Mouse (Mus musculus): Measurements from ENCODE around the gene Dytn.

Gene Dytn

GRCm38 (mm10) chr1:63576803-63577202 lies 109.9 kb downstream of the Dytn start:
- no peak for DNase-seq (ENCODE audit: low spot score)

DNA sequence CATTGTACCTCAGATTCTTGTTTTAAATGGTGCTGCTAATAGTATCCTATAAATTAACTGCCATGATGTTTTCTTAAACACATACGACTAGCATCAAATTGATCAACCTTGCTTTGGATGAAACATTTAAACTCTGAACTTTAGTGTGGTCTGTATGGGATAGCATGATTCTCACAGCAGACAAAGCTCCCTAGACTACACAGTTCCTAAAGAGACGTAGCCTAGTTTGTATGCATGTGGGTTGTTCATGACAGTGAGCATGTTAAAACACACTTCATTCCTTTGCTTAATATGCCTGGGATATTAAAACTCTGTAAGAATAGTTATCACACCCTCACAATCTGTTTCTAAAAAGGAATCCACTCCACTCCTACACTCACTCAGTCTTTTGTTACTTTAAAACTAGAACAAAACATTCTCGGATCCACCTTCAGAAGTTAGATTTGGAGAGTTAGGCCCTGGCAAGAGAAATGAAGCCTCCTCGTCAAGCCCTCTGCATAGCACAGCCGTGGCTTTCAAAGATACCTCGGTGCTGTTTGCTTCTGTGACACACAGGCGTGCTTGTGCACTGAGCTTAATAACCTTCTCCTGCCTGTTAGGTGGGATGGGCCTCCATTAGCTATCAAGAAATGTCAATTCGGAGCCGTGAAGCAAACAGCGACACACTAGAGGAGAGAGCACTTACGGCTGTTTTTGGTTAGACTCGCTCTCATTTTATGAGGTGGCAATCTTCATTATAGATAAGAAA lies 112.7 kb downstream of the Dytn start:
- no peak for DNase-seq (ENCODE audit: low spot score)

DNA sequence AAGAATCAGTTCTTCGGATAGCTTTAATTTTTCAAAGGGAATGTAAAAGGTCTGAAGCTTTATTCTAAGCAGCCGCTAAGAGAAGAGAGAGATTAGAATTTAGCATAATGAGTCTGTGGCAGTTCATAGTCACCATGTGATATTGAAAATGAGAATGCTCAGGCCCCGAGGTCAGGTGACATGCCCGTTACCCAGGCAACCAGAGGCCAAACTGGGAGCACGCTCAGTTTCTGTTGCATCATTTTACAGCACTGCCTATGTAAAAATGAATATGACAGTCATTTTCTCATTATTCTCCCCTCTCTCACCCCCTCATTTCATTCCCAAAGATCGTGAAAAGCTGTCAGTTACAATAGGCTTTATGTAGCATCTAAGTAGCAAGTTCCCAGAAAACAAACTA lies 113.3 kb downstream of the Dytn start:
- DNase-seq (ENCODE audit: low spot score), result no peak
